Mouse (Mus musculus) liver, embryonic 16.5 days (tissue): ENCODE data around the gene Schip1. TPM values are rescaled to one million over a fixed set of nuclear protein-coding genes. Genes with fewer than 3 reads are reported as not detected.

Source experiments
- ATAC-seq: fragments of 200-750 bp; cut with Nextera tagmentation; 2 replicates; pipeline ENCODE4 v1.8.0; 2017; ENCODE audit warnings: low read depth, mild to moderate bottlenecking, moderate number of reproducible peaks, moderate library complexity
- H3K27ac ChIP-seq: fragments of 300-500 bp; sonication (generic); 2 replicates; pipeline ENCODE4 v1.5.1; 2014; ENCODE audit warnings: mild to moderate bottlenecking, low read length
- H3K27me3 ChIP-seq: fragments of 300-500 bp; sonication (generic); 2 replicates; pipeline ENCODE4 v1.6.1; 2014; ENCODE audit warnings: low read depth, low read length, mixed read lengths; ENCODE audit not compliant: control insufficient read depth, insufficient read depth
- H3K36me3 ChIP-seq: fragments of 300-500 bp; sonication (generic); 2 replicates; pipeline ENCODE4 v1.6.1; 2014; ENCODE audit warnings: mild to moderate bottlenecking; ENCODE audit not compliant: control insufficient read depth, insufficient read depth
- H3K4me1 ChIP-seq: fragments of 300-500 bp; sonication (generic); 2 replicates; pipeline ENCODE4 v1.6.1; 2014; ENCODE audit warnings: low read depth, low read length, mixed read lengths; ENCODE audit not compliant: control insufficient read depth
- H3K4me2 ChIP-seq: fragments of 300-500 bp; sonication (generic); 2 replicates; pipeline ENCODE4 v1.6.1; 2014; ENCODE audit warnings: low read depth, low read length, mixed read lengths
- H3K4me3 ChIP-seq: fragments of 300-500 bp; sonication (generic); 2 replicates; pipeline ENCODE4 v1.5.1; 2014; ENCODE audit warnings: low read depth, mild to moderate bottlenecking, low read length
- H3K9ac ChIP-seq: fragments of 300-500 bp; sonication (generic); 2 replicates; pipeline ENCODE4 v1.6.1; 2014; ENCODE audit warnings: low read depth, low read length
- H3K9me3 ChIP-seq: fragments of 300-500 bp; sonication (generic); replicated peaks from 2 replicates; pipeline ENCODE4 v1.6.1; 2016; ENCODE audit warnings: low read length; ENCODE audit not compliant: control insufficient read depth
- WGBS: fragments of 180-500 bp; shearing (Covaris S2); extraction: QIAGEN DNeasy Blood & Tissue Kit; methylation state at CpG from one replicate; pipeline ENCODE4 v1.1.7; 2014; ENCODE audit not compliant: insufficient replicate concordance; 5-methylcytosine and 5-hydroxymethylcytosine counted together
- polyA plus RNA-seq: library from polyadenylated mRNA; unstranded; fragments of >200 nt; fragmentation: Nextera tagmentation; extraction: Ambion mirVana; gene quantifications from 2 replicates; pipeline ENCODE4 v1.2.1, GENCODE M21; 2015

The Schip1 gene
- polyA plus RNA-seq, 1 experiment from 2014 or later, result 1.8 TPM

- Histone ChIP-seq H3K4me1 (no peaks in the 10 kb centered on the region), H3K9ac (no peak overlapping the region), H3K4me2 (no peak overlapping the region), H3K9me3 (no peaks in the 10 kb centered on the region), H3K27ac (no peak overlapping the region), H3K4me3 (no peak overlapping the region), H3K36me3 (no peaks in the 10 kb centered on the region), H3K27me3 (no peaks in the 10 kb centered on the region)
- 49% methylated on average over 2 of the region's 2 CpGs for WGBS
- ATAC-seq, result no peak
Measured at GRCm38 (mm10) chr3:68434897-68435296, 370.3 kb downstream of the Schip1 start.

GRCm38 (mm10) chr3:68448480-68448879 is 383.9 kb downstream of the Schip1 start:
- WGBS, result 48% methylated on average over 2 of the region's 2 CpGs
- no peak overlapping the region for H3K4me2 ChIP-seq

GRCm38 (mm10) chr3:68451634-68452033 is 387.0 kb downstream of the Schip1 start:
- ATAC-seq, result no peak
- WGBS, result 95% methylated on average over 1 of the region's 1 CpGs
- no peak overlapping the region for H3K9ac ChIP-seq

More at GRCm38 (mm10) chr3:68448480-68448879, 383.9 kb downstream of the Schip1 start:
- ATAC-seq, result no peak
- H3K4me3 ChIP-seq, result no peak overlapping the region
- H3K9me3 ChIP-seq, result no peaks in the 10 kb centered on the region
- H3K9ac ChIP-seq, result no peak overlapping the region
- H3K27ac ChIP-seq, result no peak overlapping the region
- H3K36me3 ChIP-seq, result no peaks in the 10 kb centered on the region
- H3K27me3 ChIP-seq, result no peaks in the 10 kb centered on the region
- no peaks in the 10 kb centered on the region for H3K4me1 ChIP-seq

GRCm38 (mm10) chr3:68453266-68453665 is 388.7 kb downstream of the Schip1 start:
- Histone ChIP-seq H3K4me2 (no peak overlapping the region), H3K4me1 (no peaks in the 10 kb centered on the region), H3K4me3 (no peak overlapping the region), H3K27me3 (no peaks in the 10 kb centered on the region), H3K9ac (no peak overlapping the region), H3K36me3 (no peaks in the 10 kb centered on the region), H3K27ac (no peak overlapping the region), H3K9me3 (no peaks in the 10 kb centered on the region)
- WGBS, result 9% methylated on average over 5 of the region's 5 CpGs
- ATAC-seq, result no peak

More at GRCm38 (mm10) chr3:68451634-68452033, 387.0 kb downstream of the Schip1 start:
- Histone ChIP-seq H3K9me3 (no peaks in the 10 kb centered on the region), H3K27ac (no peak overlapping the region), H3K36me3 (no peaks in the 10 kb centered on the region), H3K4me3 (no peak overlapping the region), H3K27me3 (no peaks in the 10 kb centered on the region), H3K4me1 (no peaks in the 10 kb centered on the region), H3K4me2 (no peak overlapping the region)

GRCm38 (mm10) chr3:68453719-68454455 is 389.3 kb downstream of the Schip1 start:
- Histone ChIP-seq H3K9ac (no peak overlapping the region), H3K27ac (no peak overlapping the region), H3K27me3 (no peaks in the 10 kb centered on the region), H3K4me1 (no peaks in the 10 kb centered on the region), H3K9me3 (no peaks in the 10 kb centered on the region), H3K4me3 (no peak overlapping the region), H3K4me2 (no peak overlapping the region), H3K36me3 (no peaks in the 10 kb centered on the region)
- ATAC-seq, result no peak
- WGBS, result 61% methylated on average over 10 of the region's 10 CpGs

- no peak overlapping the region for H3K4me2 ChIP-seq
- no peak overlapping the region for H3K4me3 ChIP-seq
- no peak overlapping the region for H3K9ac ChIP-seq
- H3K27ac ChIP-seq, result no peak overlapping the region
- no peaks in the 10 kb centered on the region for H3K4me1 ChIP-seq
- H3K27me3 ChIP-seq, result no peaks in the 10 kb centered on the region; the same call in 1 of the 2 replicates
- no peaks in the 10 kb centered on the region for H3K9me3 ChIP-seq
- no peak for ATAC-seq
- H3K36me3 ChIP-seq, result no peaks in the 10 kb centered on the region
- 41% methylated on average over 5 of the region's 5 CpGs for WGBS
Measured at GRCm38 (mm10) chr3:68466643-68467042, 402.0 kb downstream of the Schip1 start.

GRCm38 (mm10) chr3:68467941-68468687 is 403.5 kb downstream of the Schip1 start:
- Histone ChIP-seq H3K4me3 (no peak overlapping the region), H3K4me1 (no peaks in the 10 kb centered on the region), H3K9ac (no peak overlapping the region), H3K4me2 (no peak overlapping the region), H3K27ac (no peak overlapping the region), H3K9me3 (no peaks in the 10 kb centered on the region), H3K36me3 (no peaks in the 10 kb centered on the region), H3K27me3 (no peaks in the 10 kb centered on the region; the same call in 1 of the 2 replicates)
- WGBS, result 8% methylated on average over 10 of the region's 10 CpGs
- ATAC-seq, result no peak

- H3K9ac ChIP-seq, result no peak overlapping the region
- no peak for ATAC-seq
- H3K9me3 ChIP-seq, result no peaks in the 10 kb centered on the region
- H3K4me2 ChIP-seq, result no peak overlapping the region
- H3K27me3 ChIP-seq, result no peaks in the 10 kb centered on the region; the same call in 1 of the 2 replicates
- no peak overlapping the region for H3K27ac ChIP-seq
- 63% methylated on average over 1 of the region's 1 CpGs for WGBS
- H3K36me3 ChIP-seq, result no peaks in the 10 kb centered on the region
- no peaks in the 10 kb centered on the region for H3K4me1 ChIP-seq
- no peak overlapping the region for H3K4me3 ChIP-seq
Measured at GRCm38 (mm10) chr3:68469643-68470042, 405.0 kb downstream of the Schip1 start.

- Histone ChIP-seq H3K4me3 (no peak overlapping the region), H3K36me3 (no peaks in the 10 kb centered on the region), H3K4me2 (no peak overlapping the region), H3K4me1 (no peaks in the 10 kb centered on the region), H3K27ac (no peak overlapping the region), H3K9me3 (no peaks in the 10 kb centered on the region), H3K9ac (no peak overlapping the region), H3K27me3 (no peaks in the 10 kb centered on the region; the same call in 1 of the 2 replicates)
- no peak for ATAC-seq
- WGBS, result 39% methylated on average over 3 of the region's 3 CpGs
Measured at GRCm38 (mm10) chr3:68470061-68470460, 405.5 kb downstream of the Schip1 start.
